Comparison of ENCODE assay signal across 19 mouse cellular contexts in genomic region chr1:52179939-52180568, GRCm38 (mm10). TPM values are rescaled to one million over a fixed set of nuclear protein-coding genes. Genes with fewer than 3 reads are reported as not detected.
DNase-seq lines count a peak whose midpoint lies in the region; TF ChIP-seq lines count a peak whose summit lies in the region.
"Had no signal": no experiment of that assay in that cellular context is flagged by ENCODE, and none has a peak within 500 bp of the region (broad histone marks: within the 10 kb centered on the region; RNA-seq: fewer than 3 reads in every experiment).

No protein-coding gene starts in this region.

- WGBS in cerebellum, adult 2 months = 22% methylated on average over 9 of the region's 9 CpGs

- no peak overlapping the region for H3K4me3 ChIP-seq in gastrocnemius, adult 2 months
- H3K4me3 ChIP-seq in cerebellum, adult 2 months (replicated peaks; ENCODE audit: insufficient read depth, low read depth, low read length) = no peak overlapping the region
- H3K4me3 ChIP-seq: embryonic facial prominence, embryonic 15.5 days; erythroblast, embryonic 14.5 days; forebrain, embryonic 10.5 days; heart, embryonic 10.5 days; intestine, embryonic 15.5 days had no signal

- peaks cover 8% of the 10 kb centered on the region for H3K4me1 ChIP-seq in cerebellum, adult 2 months (ENCODE audit: control insufficient read depth, insufficient read depth, low read length)
- H3K4me1 ChIP-seq: embryonic facial prominence, embryonic 15.5 days; forebrain, embryonic 10.5 days; heart, embryonic 10.5 days had no signal

- no peak for TF ChIP-seq CTCF in gastrocnemius, adult 2 months (IDR thresholded peaks at IDR 0.05)
- TF ChIP-seq CTCF in cerebellum, adult 2 months (IDR thresholded peaks at IDR 0.05; ENCODE audit: borderline replicate concordance, insufficient read depth, low read depth, low read length) = no peak

- no peak for TF ChIP-seq POLR2A in cerebellum, adult 2 months (IDR thresholded peaks at IDR 0.05; ENCODE audit: borderline replicate concordance, insufficient read depth, low read length)

- intact Hi-C loops in gastrocnemius, adult 2 months (cut with DNase I) = loop anchor here (2.0 to 5.0 kb wide), 2 partner anchors 31 to 52 kb away; partner anchors contain the start of gene Gls
- intact Hi-C loops in gastrocnemius, postnatal 14 days (cut with DNase I; ENCODE audit: low total_unique reads) = no loop called here

- DNase-seq in gastrocnemius, adult 2 months = no peak
- DNase-seq in gastrocnemius, postnatal 14 days = no peak
- DNase-seq in cerebellum, adult 2 months = peak; percentile 55 to 83
- DNase-seq in cerebellum, adult 9-11 months = peak; percentile 81
- no peak for DNase-seq in left cerebral cortex, adult 9 months (ENCODE audit: low spot score in 2 of 2)
- DNase-seq in urinary bladder, adult 18-20 months (ENCODE audit: low spot score in 2 of 2) = no peak
- DNase-seq: adrenal gland, adult 2 months; adrenal gland, postnatal 25 days; embryo, embryonic 11 days; heart, adult 18-20 months; heart, postnatal 10 days; heart, postnatal 4 days; kidney, adult 18-20 months had no signal

- H3K27me3 ChIP-seq in cerebellum, adult 2 months (ENCODE audit: control insufficient read depth, insufficient read depth, low read length) = no peaks in the 10 kb centered on the region
- H3K27me3 ChIP-seq: embryonic facial prominence, embryonic 15.5 days; intestine, embryonic 15.5 days had no signal

- H3K27ac ChIP-seq in gastrocnemius, adult 2 months = peak overlapping the region; percentile 85
- peak overlapping the region; percentile 88 for H3K27ac ChIP-seq in cerebellum, adult 2 months (ENCODE audit: insufficient read depth, low read length)
- H3K27ac ChIP-seq: embryonic facial prominence, embryonic 15.5 days; forebrain, embryonic 10.5 days; heart, embryonic 10.5 days; hindbrain, embryonic 14.5 days; intestine, embryonic 15.5 days had no signal

RNA-seq across cellular contexts. Expression of gene Gls, which starts 53.0 kb away (rescaled TPM):
- 10 to 100 TPM; 57.3 to 88.0 TPM for total RNA-seq in gastrocnemius, adult 2 months (2021)
- total RNA-seq in gastrocnemius, postnatal 14 days (2021) = 10 to 100 TPM; 46.5 to 50.9 TPM
- polyA plus RNA-seq in cerebellum, adult 2 months (2012; rRNA removed) = 234 and 248 TPM in 2 replicates

Comparison
In these comparisons a context has a peak if more than half of its experiments do, and no peak if none do; other contexts are left out.
1. DNase-seq: peak in cerebellum, adult 2 months (2 of 2) and cerebellum, adult 9-11 months (single experiment); none in gastrocnemius, adult 2 months (single experiment), gastrocnemius, postnatal 14 days (single experiment), left cerebral cortex, adult 9 months (0 of 2) and urinary bladder, adult 18-20 months (0 of 2).